Mouse (Mus musculus) erythroblast, embryonic 14.5 days (primary cell): ENCODE measurements at regions not wholly inside any gene's neighbourhood (a gene's known extent, or its start where the extent isn't known, plus 50 kb on each side); places are given as distances from the start of the nearest gene placed in this dataset.

Experiments
- GATA1 ChIP-seq: IDR thresholded peaks from 2 replicates; pipeline ENCODE4 v1.6.1; 2012; ENCODE audit warnings: low read length, inconsistent platforms, mixed read lengths
- TAL1 ChIP-seq: IDR thresholded peaks from 3 replicates; pipeline ENCODE4 v1.6.1; 2012; ENCODE audit warnings: low read length, inconsistent platforms, mixed read lengths

GRCm38 (mm10) chr14:24993751-24994658, 465.0 kb upstream of the Zmiz1 start:
- TF ChIP-seq GATA1 (no peak), TAL1 (no peak)
